Mouse (Mus musculus) intestine, embryonic 14.5 days (tissue): ENCODE results near the gene Rnase12. TPM values are rescaled to one million over a fixed set of nuclear protein-coding genes. Genes with fewer than 3 reads are reported as not detected.
"Not testable (repeated sequence)": the region's sequence is repeated elsewhere in the genome, so short reads cannot be mapped to it uniquely, and the experiment has no call there.

Source experiments
- ATAC-seq: fragments of 200-750 bp; cut with Nextera tagmentation; replicated peaks from 2 replicates; pipeline ENCODE4 v1.8.0; 2017; ENCODE audit warnings: low read depth, moderate number of reproducible peaks, moderate TSS enrichment, moderate library complexity; ENCODE audit not compliant: low FRiP score, low TSS enrichment
- DNase-seq: peaks from one replicate; pipeline ENCODE4 v3.0.0-alpha.2; 2018; ENCODE audit warnings: low spot score
- H3K27ac ChIP-seq: fragments of 300-500 bp; sonication (generic); 2 replicates; pipeline ENCODE4 v1.5.1; 2014; ENCODE audit warnings: low read depth, mild to moderate bottlenecking, control low read depth
- H3K27me3 ChIP-seq: fragments of 300-500 bp; sonication (generic); replicated peaks from 2 replicates; pipeline ENCODE4 v1.6.1; 2014; ENCODE audit warnings: low read length, control low read depth; ENCODE audit not compliant: control insufficient read depth, insufficient read depth
- H3K36me3 ChIP-seq: fragments of 300-500 bp; sonication (generic); 2 replicates; pipeline ENCODE4 v1.6.1; 2014; ENCODE audit warnings: low read length, control low read depth; ENCODE audit not compliant: control insufficient read depth, insufficient read depth
- H3K4me1 ChIP-seq: fragments of 300-500 bp; sonication (generic); replicated peaks from 2 replicates; pipeline ENCODE4 v1.6.1; 2014; ENCODE audit warnings: low read length, control low read depth, mixed read lengths; ENCODE audit not compliant: control insufficient read depth, insufficient read depth
- H3K4me2 ChIP-seq: fragments of 300-500 bp; sonication (generic); 2 replicates; pipeline ENCODE4 v1.6.1; 2014; ENCODE audit warnings: low read length
- H3K4me3 ChIP-seq: fragments of 300-500 bp; sonication (generic); 2 replicates; pipeline ENCODE4 v1.5.1; 2014; ENCODE audit warnings: low read depth, low read length, control low read depth, mixed read lengths
- H3K9ac ChIP-seq: fragments of 300-500 bp; sonication (generic); 2 replicates; pipeline ENCODE4 v1.6.1; 2014; ENCODE audit warnings: mild to moderate bottlenecking, low read length
- H3K9me3 ChIP-seq: fragments of 300-500 bp; sonication (generic); 2 replicates; pipeline ENCODE4 v1.6.1; 2016; ENCODE audit warnings: low read length, control low read depth; ENCODE audit not compliant: control insufficient read depth
- WGBS: fragments of 180-500 bp; shearing (Covaris S2); extraction: QIAGEN DNeasy Blood & Tissue Kit; methylation state at CpG from one replicate; pipeline ENCODE4 v1.1.7; 2014; 5-methylcytosine and 5-hydroxymethylcytosine counted together
- polyA plus RNA-seq: library from polyadenylated mRNA; unstranded; fragments of >200 nt; fragmentation: Nextera tagmentation; extraction: Ambion mirVana; gene quantifications from 2 replicates; pipeline ENCODE4 v1.2.1, GENCODE M21; 2014

The Rnase12 gene
- polyA plus RNA-seq, 1 experiment from 2014 or later, result 0.97 TPM

- ATAC-seq (no peak), DNase-seq (no peak)
- Histone ChIP-seq H3K27ac (no peak overlapping the region), H3K4me2 (no peak overlapping the region), H3K27me3 (no peaks in the 10 kb centered on the region), H3K36me3 (no peaks in the 10 kb centered on the region), H3K9ac (no peak overlapping the region), H3K9me3 (no peaks in the 10 kb centered on the region), H3K4me1 (no peaks in the 10 kb centered on the region), H3K4me3 (no peak overlapping the region)
- WGBS, result 76% methylated on average over 4 of the region's 4 CpGs
Measured at GRCm38 (mm10) chr14:51023457-51023856, 34.0 kb downstream of the Rnase12 start.

- H3K27ac ChIP-seq, result no peak overlapping the region
- ATAC-seq, result no peak
- no peak for DNase-seq
Measured at GRCm38 (mm10) chr14:51017256-51017655, 40.2 kb downstream of the Rnase12 start.

DNA sequence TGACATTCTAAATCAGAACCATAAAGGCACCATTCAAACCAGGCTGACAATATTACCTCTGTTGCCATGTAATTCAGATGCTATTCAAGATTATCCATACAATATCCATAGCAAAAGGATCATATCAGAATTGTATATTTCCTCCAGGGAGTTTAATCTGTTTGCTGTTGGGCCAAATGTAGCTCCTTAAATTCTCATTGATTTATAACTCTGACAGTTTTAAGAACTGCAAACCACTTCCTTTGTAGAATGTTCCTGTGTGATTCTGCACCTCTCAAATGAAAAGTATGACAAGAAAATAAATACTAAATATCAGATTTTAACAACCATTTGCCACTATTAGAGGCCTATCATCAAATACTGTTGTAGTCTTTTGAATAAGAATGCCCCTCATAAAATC, 41.7 kb downstream of the Rnase12 start:
- H3K4me1 ChIP-seq, result no peaks in the 10 kb centered on the region
- no peak for ATAC-seq

More at GRCm38 (mm10) chr14:51017256-51017655, 40.2 kb downstream of the Rnase12 start:
- Histone ChIP-seq H3K27me3 (no peaks in the 10 kb centered on the region), H3K9ac (no peak overlapping the region), H3K4me2 (no peak overlapping the region), H3K9me3 (no peaks in the 10 kb centered on the region), H3K36me3 (no peaks in the 10 kb centered on the region), H3K4me3 (no peak overlapping the region), H3K4me1 (no peaks in the 10 kb centered on the region)
- WGBS, result 53% methylated on average over 3 of the region's 3 CpGs

GRCm38 (mm10) chr14:51014724-51015123, 42.7 kb downstream of the Rnase12 start:
- H3K36me3 ChIP-seq, H3K27ac ChIP-seq, H3K27me3 ChIP-seq, H3K4me2 ChIP-seq, DNase-seq, H3K4me1 ChIP-seq, H3K9ac ChIP-seq, ATAC-seq, H3K9me3 ChIP-seq, H3K4me3 ChIP-seq: not testable (repeated sequence)
- 73% methylated on average over 3 of the region's 3 CpGs for WGBS

More for the DNA sequence above, 41.7 kb downstream of the Rnase12 start:
- DNase-seq, result no peak
- Histone ChIP-seq H3K9ac (no peak overlapping the region), H3K27me3 (no peaks in the 10 kb centered on the region), H3K27ac (no peak overlapping the region), H3K4me3 (no peak overlapping the region), H3K9me3 (no peaks in the 10 kb centered on the region), H3K4me2 (no peak overlapping the region), H3K36me3 (no peaks in the 10 kb centered on the region)

DNA sequence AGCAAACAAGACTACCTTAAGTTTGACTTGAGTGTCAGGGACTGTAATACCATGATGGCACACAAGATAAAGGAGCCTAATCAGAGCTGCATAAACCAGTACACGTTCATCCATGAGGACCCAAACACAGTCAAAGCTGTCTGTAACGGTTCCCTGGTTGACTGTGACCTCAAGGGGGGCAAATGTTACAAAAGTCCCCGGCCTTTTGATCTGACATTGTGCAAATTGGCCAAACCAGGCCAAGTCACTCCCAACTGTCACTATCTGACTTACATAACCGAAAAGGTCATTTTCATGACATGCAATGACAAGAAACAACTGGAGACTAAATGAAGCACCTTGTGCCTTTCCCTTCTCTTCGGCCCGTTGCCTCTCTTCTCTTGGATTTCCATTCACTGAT, 47.9 kb downstream of the Rnase12 start:
- Histone ChIP-seq H3K4me2 (no peak overlapping the region), H3K4me3 (no peak overlapping the region), H3K36me3 (no peaks in the 10 kb centered on the region), H3K4me1 (peaks cover 6% of the 10 kb centered on the region; the same call in 1 of the 2 replicates), H3K9me3 (no peaks in the 10 kb centered on the region), H3K27me3 (no peaks in the 10 kb centered on the region), H3K27ac (peak overlapping the region; percentile 88; the same call in 1 of the 2 replicates), H3K9ac (no peak overlapping the region)
- 78% methylated on average over 6 of the region's 6 CpGs for WGBS
- DNase-seq (no peak), ATAC-seq (no peak)

DNA sequence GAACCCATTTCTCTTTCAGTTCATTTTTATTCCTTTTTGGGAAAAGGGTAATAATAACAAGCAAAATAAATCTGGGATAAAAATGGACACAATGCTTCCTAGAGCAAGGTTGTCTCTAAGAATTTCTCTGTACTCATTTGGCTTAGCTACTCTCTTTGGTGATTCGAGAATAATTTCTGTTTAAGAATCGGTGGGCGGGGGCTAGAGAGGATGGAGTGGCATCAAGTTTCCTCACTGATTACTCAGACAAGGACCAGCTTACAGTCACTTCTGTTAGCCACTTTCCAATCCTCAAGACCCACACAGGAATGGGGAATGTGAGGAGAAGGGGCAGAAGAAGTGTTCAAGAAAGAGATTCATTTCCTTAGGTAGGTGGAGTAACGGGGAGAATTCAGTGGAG, 48.7 kb downstream of the Rnase12 start:
- Histone ChIP-seq H3K4me1 (peaks cover 6% of the 10 kb centered on the region; the same call in 1 of the 2 replicates), H3K27ac (peak overlapping the region; percentile 88), H3K4me3 (no peak overlapping the region), H3K36me3 (no peaks in the 10 kb centered on the region), H3K27me3 (no peaks in the 10 kb centered on the region), H3K9ac (no peak overlapping the region), H3K9me3 (no peaks in the 10 kb centered on the region), H3K4me2 (peak overlapping the region; percentile 1; the same call in 1 of the 2 replicates)
- DNase-seq (no peak), ATAC-seq (no peak)
- WGBS, result 80% methylated on average over 4 of the region's 4 CpGs

GRCm38 (mm10) chr14:51007914-51008713, 49.3 kb downstream of the Rnase12 start:
- peak; percentile 78; the same call in 1 of the 2 replicates for ATAC-seq
- H3K27ac ChIP-seq, result peak overlapping the region; percentile 88
- 0 out of 2 replicates have a peak overlapping the region, but pooled peaks have one; percentile 8 for H3K9ac ChIP-seq
- no peak overlapping the region for H3K4me3 ChIP-seq
- no peaks in the 10 kb centered on the region for H3K9me3 ChIP-seq
- WGBS, result 53% methylated on average over 13 of the region's 13 CpGs
- H3K4me1 ChIP-seq, result peaks cover 6% of the 10 kb centered on the region; the same call in 1 of the 2 replicates
- H3K4me2 ChIP-seq, result peak overlapping the region; percentile 1; the same call in 1 of the 2 replicates
- no peaks in the 10 kb centered on the region for H3K36me3 ChIP-seq
- H3K27me3 ChIP-seq, result no peaks in the 10 kb centered on the region
- DNase-seq, result peak; percentile 56

GRCm38 (mm10) chr14:51007152-51007801, 50.2 kb downstream of the Rnase12 start, which contains the start of gene Rnase10:
Rnase10 (plus strand) TSS chr14:51007751.
- Histone ChIP-seq H3K4me1 (peaks cover 6% of the 10 kb centered on the region; the same call in 1 of the 2 replicates), H3K27ac (peak within 1 kb of the TSS; percentile 88), H3K9me3 (no peaks in the 10 kb centered on the region), H3K4me2 (peak within 1 kb of the TSS; percentile 1; the same call in 1 of the 2 replicates), H3K9ac (0 out of 2 replicates have a peak within 1 kb of the TSS, but pooled peaks have one; percentile 8), H3K4me3 (no peak within 1 kb of the TSS), H3K36me3 (no peaks in the 10 kb centered on the region), H3K27me3 (no peaks in the 10 kb centered on the region)
- ATAC-seq, result no peak
- 81% methylated on average over 8 of the region's 8 CpGs for WGBS
- no peak for DNase-seq
